Mouse (Mus musculus): ENCODE measurements at regions not wholly inside any gene's neighbourhood (a gene's known extent, or its start where the extent isn't known, plus 50 kb on each side); places are given as distances from the start of the nearest gene placed in this dataset.

DNA sequence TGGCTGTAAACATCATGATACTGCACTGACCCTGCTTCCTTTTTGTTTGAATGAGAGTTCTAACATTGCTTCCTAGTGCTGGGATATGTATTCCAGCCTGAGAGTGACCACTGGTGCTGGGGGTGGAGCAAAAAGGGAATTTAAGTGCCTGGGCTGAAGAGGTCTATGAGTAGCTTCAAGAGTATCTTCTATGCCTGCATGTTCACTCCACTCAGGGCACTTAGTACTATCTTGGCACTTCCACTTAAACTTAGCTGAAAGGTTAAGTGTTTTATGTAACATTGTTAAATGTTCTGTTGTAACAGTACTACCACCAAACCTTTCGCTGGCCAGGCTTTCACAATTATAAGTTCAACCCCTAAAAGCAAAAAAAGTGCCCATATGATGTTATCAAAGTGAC, 63.5 kb upstream of the Gabrq start:
- DNase-seq (ENCODE audit: low spot score) = peak; percentile 62
- peak; percentile 98 for ATAC-seq
- no peak for TF ChIP-seq CTCF (IDR thresholded peaks at IDR 0.05)
- peak; percentile 81 for TF ChIP-seq EP300 (IDR thresholded peaks at IDR 0.05)

More for the DNA sequence above, 63.5 kb upstream of the Gabrq start:
- no peak overlapping the region for H3K9ac ChIP-seq (replicated peaks; ENCODE audit: low read depth)
- H3K9me3 ChIP-seq (ENCODE audit: low read length) = no peaks in the 10 kb centered on the region
- H3K27me3 ChIP-seq (replicated peaks; ENCODE audit: insufficient read depth, low read length) = no peaks in the 10 kb centered on the region
- H3K4me2 ChIP-seq (replicated peaks; ENCODE audit: low read depth, low read length) = no peak overlapping the region
- 47% methylated on average over 1 of the region's 1 CpGs for WGBS
- H3K27ac ChIP-seq (ENCODE audit: low read length) = no peak overlapping the region
- H3K36me3 ChIP-seq (ENCODE audit: insufficient read depth, low read length) = no peaks in the 10 kb centered on the region
- H3K4me3 ChIP-seq (ENCODE audit: low read depth, low read length) = no peak overlapping the region
- H3K4me1 ChIP-seq (ENCODE audit: insufficient read depth, low read depth, low read length) = no peaks in the 10 kb centered on the region

Measured in lung, postnatal 0 days (tissue).